Mouse (Mus musculus): ENCODE measurements at regions not wholly inside any gene's neighbourhood (a gene's known extent, or its start where the extent isn't known, plus 50 kb on each side); places are given as distances from the start of the nearest gene placed in this dataset.

GRCm38 (mm10) chr4:35640866-35641265, 414.9 kb upstream of the C9orf72 start:
- no peak for DNase-seq (ENCODE audit: low spot score)

DNA sequence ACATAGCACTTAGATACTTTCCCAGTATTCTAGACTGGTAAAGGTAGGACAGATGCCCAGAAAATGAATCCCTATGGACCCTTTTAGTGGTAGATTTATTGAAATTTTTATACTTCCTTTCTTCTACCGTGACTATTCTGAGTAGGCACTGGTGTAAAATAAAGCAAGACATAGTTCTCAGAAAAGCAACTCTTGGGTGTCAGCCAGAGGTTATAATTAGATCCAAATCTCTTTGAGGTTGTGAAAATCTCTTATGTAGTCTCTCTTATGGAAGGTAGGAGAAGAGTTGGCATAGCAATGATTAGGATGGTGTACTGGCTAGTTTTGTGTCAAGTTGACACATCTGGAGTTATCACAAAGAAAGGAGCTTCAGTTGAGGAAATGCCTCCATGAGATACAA, 380.2 kb upstream of the C9orf72 start:
- no peak for DNase-seq (ENCODE audit: low spot score)

DNA sequence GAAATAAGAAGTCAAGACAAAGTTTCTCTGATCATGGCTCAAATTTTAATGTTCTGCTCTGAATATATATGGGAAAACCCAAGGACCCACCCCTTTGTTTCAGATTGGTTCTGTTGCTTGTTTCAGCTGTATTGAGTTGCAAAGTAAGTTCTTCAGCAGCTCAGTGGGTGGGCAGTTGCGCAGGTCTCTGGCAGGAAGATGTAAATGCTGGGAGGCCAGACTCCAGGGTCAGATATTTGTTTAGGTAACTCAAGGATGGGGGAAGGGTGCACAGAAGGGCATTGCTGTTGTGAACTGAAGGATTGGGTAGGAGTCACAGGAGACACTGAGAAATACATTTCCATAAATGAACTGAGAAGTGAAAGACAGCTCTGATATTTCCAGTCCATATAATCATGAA, 352.1 kb upstream of the C9orf72 start:
- no peak for DNase-seq (ENCODE audit: low spot score)

DNA sequence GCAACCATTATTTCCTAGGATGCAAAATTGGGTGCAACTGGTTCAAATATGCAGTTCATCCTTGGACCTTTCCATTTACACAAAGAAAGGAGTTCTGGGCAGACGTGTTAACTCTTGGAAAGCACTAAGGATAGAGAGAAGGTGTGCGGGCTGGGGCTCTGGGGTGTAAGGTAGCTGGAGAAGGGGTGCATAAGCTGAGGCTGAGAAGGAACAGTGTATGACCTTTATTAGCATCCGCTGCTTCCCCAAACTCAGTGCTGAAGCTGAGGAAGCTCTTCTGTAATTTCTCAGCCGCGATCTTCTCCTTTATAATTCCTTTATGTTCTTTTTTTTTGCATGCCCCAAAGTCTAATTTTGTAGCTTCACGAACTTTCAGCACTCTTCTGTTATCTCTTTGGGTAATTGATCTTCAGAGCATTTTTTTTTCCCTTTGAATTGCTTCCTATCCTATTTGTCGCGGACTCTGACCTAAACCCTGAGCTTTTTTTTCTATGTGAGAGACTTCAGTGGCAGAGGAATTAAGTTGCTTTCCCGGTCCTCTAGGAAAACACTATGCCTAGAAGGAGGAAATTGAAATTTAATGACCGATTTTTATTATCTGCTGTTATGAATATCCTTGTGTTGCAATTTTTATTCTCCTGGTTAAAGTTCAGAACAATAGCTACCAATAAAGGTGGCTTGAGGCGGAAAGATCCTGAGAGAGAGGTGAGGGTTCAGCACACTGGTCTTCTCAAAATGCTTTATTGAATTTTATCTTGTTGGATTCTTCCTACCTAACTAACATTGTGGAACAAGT, 349.4 kb upstream of the C9orf72 start:
- DNase-seq (ENCODE audit: low spot score) = no peak

DNA sequence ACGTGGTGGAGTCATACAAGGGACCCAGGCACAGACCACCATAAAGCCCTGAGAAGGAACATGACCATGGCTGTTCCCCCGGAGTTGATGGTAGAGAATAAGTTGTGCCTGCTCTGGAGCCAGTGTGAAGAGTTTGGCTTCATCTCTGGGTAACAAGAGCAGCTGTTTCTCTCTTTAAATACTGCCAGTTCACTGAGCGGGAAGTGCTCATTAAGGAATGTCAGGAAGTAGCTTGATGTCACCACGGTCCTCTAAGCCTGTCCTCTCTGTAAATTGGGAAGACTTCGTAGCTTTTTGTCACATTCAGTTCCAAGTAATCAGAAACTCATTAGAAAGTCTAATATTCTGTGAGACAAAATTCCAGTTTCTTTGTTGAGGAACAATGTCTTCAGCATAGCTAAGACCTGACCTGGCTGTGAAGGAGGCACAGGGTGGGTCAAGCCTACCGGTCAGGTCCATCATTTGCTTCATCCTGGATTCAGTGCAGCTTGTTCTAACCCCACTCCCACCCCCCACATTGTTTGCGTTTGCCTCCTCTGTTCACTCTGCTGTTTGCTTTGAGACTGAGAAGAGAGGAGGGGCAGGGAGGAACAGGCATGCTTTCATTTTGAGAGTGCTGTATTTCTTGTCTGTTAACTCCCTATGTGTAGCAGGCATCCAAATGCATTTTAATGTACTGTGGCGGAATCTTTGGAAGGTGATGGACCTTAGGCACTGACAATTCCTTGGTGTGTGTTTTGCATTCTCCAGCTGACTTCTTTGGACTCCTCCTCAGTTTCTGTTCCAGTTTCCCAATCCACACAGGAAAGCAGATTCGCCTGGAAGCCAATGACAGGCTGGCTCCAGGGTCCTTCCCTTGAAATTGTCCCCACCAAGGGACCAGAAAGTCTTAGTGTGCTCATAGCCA, 345.8 kb upstream of the C9orf72 start:
- peak; percentile 12 for DNase-seq (ENCODE audit: low spot score)

DNA sequence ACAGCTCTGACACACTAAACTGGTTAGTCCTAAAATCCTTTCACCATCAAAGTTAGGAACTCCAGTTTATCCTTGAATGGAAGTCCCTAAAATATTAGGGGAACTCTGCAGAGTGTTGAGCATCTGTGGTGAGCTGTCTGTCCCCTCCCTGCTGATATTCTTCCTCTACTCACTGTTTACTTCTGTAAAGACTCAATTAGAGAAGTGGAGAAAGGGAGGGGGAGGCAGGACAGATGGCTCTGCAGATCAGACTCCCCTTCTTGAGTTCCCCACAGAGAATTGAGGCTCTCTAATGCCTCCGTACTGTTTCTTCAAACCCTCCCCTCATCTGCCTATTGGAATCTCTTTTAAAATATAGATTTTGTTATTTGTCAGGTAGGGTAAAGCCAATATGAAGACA, 335.3 kb upstream of the C9orf72 start:
- DNase-seq (ENCODE audit: low spot score) = no peak

DNA sequence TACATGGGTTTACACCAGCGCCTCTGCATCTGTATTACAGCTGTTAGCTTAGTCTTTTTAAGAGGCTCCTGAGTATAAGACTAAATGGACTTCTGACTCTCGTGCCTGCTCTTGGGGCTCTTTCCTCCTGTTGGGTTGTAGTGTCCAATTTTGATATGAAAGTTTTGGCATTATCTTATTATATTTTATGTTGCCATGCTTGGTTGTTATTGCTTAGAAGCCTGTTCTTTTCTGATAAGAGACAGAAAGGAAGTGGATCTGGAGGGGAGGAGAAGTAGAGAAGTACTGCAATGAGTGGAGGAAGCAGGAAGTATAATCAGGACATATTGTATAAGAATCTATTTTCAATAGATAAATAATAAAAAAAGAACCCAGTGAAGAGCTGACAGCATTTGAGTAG, 334.0 kb upstream of the C9orf72 start:
- DNase-seq (ENCODE audit: low spot score) = no peak

GRCm38 (mm10) chr4:35553309-35553708, 327.3 kb upstream of the C9orf72 start:
- DNase-seq (ENCODE audit: low spot score) = no peak

DNA sequence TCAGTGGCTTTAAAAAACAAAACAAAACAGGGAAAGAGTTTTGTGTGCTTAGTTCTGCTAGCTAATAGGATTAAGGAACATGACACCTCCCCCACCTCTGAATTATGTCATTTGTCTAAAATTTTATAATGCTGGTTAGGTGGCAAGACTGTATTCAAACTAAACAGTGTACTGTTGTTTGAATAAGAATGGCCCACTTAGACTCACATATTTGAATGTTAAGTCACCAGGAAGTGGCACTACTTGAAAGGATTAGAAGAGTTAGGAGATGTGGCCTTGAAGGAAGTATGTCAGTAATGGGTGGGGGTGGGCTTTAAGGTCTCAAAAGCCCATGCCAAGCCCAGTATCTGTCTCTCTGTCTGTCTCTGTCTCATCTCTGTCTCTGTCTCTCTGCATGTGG, 326.0 kb upstream of the C9orf72 start:
- no peak for DNase-seq (ENCODE audit: low spot score)

DNA sequence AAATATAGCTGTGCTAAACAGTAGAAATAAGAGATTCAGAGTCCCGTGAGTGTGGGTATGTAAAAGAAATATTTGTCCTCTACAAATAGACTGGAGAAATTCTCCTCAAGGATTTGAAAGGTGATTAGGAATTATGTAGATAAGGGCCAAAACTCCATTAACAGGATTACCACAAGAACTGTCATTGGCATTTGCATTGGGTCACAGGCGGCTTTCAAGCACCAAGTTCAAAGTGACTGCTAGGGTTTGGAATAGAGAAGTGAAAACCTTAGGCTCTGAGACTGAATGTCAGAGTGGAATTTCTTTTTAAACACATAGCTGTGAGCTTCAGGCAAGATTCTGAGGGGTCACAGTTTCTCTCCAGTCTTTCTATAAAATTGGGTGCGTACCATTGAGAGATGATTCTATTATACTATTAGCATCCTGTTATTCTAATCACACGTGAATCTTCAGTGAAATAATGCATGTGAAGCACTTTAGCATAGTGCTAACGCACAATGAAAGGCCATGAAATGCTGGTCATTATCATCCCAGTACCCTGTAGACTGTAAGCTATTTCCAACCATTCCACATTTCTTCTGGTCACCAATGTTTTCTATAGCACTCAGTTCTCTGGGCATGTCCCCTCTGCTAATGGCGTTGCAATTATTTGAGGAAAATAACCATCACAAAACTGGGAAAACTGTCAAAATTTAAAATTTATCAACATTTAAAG, 308.7 kb upstream of the C9orf72 start:
- no peak for DNase-seq (ENCODE audit: low spot score)

DNA sequence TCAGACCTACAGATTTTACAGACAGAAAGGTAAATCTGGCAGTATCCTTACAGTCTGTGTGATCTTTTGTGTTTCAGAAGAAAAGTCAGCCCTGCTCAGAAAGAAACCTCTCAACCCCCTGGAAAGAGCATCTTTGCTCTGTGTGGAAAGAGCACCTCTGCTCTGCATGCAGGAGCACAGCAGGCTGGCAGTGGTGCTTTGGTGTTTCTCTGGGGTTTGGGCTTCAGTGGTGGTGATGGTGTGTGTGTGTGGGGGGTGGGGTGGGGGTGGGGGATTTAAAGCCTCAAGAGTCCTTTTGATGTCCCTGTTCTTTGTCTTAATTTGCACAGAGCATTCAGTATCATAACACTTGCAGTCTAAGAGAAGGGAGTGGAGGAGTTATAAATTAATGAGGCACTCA, 308.2 kb upstream of the C9orf72 start:
- DNase-seq (ENCODE audit: low spot score) = no peak
